Mouse (Mus musculus): ENCODE measurements around the gene Tmpo. TPM values are rescaled to one million over a fixed set of nuclear protein-coding genes. Genes with fewer than 3 reads are reported as not detected.

The Tmpo gene
- polyA plus RNA-seq, 1 experiment = 146 TPM

DNA sequence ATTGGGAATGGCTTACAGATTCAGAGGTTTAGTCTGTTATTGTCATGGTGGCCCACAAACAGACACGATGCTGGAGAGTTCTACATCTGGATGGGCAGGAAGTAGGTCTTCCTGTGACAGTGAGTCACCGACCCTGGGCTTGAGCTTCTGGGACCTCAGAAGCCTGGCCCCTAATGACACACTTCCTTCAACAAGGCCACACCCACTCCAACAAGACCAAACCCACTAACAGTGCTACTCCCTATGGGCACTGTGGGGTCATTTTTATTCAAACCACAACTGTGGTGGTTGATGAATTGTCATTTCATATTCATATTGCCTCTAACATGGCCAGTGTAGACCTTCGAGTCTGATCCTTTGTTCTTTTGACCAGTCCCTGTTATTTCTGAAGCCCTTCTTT is 42.8 kb downstream of the Tmpo start:
- Histone ChIP-seq H3K4me1 (replicated peaks; ENCODE audit: control insufficient read depth, insufficient read depth, low read length) (no peaks in the 10 kb centered on the region), H3K27me3 (ENCODE audit: control insufficient read depth, insufficient read depth, low read length) (no peaks in the 10 kb centered on the region), H3K27ac (ENCODE audit: control insufficient read depth, insufficient read depth, low read length) (no peak overlapping the region), H3K36me3 (ENCODE audit: control insufficient read depth, insufficient read depth, low read length) (no peaks in the 10 kb centered on the region), H3K4me3 (ENCODE audit: control insufficient read depth, insufficient read depth, low read length) (no peak overlapping the region)
- TF ChIP-seq CTCF (IDR thresholded peaks at IDR 0.05; ENCODE audit: borderline replicate concordance, control insufficient read depth, extremely low read depth, insufficient read depth, low read length, poor library complexity) (no peak), POLR2A (IDR thresholded peaks at IDR 0.05; ENCODE audit: control insufficient read depth, extremely low read depth, insufficient read depth, low read length, poor library complexity) (no peak)
- 35% methylated on average over 3 of the region's 3 CpGs for WGBS
- DNase-seq = no peak

DNA sequence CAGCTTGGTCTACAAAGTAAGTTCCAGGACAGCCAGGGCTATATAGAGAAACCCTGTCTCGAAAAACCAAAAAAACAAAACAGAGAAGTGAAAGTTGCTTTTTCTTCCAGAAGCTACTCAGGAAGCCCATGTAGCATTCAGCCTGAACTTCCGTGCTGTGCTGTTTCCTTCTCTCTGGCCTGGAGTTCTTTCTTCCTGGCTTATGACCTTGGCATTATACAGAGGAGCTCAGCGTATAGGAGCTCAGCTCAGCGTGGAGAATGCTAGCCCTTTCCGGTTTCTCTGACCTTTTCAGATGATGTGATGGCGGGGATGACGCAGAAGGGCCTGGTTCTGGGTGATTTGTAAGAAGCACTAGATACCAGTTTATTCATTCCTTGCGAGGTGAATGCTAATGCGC is 43.7 kb downstream of the Tmpo start:
- no peak overlapping the region for H3K4me3 ChIP-seq (ENCODE audit: control insufficient read depth, insufficient read depth, low read length)
- H3K27me3 ChIP-seq (ENCODE audit: control insufficient read depth, insufficient read depth, low read length) = no peaks in the 10 kb centered on the region
- TF ChIP-seq CTCF (IDR thresholded peaks at IDR 0.05; ENCODE audit: borderline replicate concordance, control insufficient read depth, extremely low read depth, insufficient read depth, low read length, poor library complexity) (no peak), POLR2A (IDR thresholded peaks at IDR 0.05; ENCODE audit: control insufficient read depth, extremely low read depth, insufficient read depth, low read length, poor library complexity) (no peak)
- H3K4me1 ChIP-seq (replicated peaks; ENCODE audit: control insufficient read depth, insufficient read depth, low read length) = no peaks in the 10 kb centered on the region
- no peak for DNase-seq
- no peak overlapping the region for H3K27ac ChIP-seq (ENCODE audit: control insufficient read depth, insufficient read depth, low read length)
- WGBS = 81% methylated on average over 9 of the region's 9 CpGs
- H3K36me3 ChIP-seq (ENCODE audit: control insufficient read depth, insufficient read depth, low read length) = no peaks in the 10 kb centered on the region

DNA sequence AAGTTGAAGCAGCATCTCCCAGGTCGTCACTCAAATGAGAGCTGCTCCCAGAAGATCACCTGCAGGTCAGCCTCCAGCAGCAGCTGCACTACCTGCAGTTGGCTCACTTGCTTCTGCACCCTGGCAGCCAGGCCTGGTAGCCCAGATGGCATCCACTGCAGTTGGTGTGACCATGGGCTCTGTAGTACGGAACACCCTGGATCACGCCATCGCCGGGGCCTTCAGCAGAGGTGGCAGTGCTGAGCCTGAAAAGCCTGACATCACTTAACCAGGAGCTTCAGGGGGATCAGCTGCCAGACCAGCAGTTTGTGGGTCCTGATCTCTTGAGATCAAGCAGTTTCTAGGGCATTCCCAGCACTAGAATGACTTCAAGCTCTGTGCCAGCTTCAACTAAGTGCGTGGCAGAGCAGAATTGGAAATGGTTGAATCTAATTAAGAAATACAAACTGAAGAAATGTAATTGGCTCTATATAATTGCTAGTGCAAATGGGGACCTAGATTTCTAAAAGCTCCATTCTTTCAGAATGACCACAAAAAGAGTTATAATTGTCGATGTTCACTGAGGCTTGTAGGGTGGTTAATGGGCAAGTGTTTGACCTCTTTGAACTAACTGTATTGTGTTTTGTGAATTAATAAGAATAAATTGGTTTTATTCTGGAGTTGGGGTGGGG is 45.7 kb downstream of the Tmpo start:
- Histone ChIP-seq H3K36me3 (ENCODE audit: control insufficient read depth, insufficient read depth, low read length) (no peaks in the 10 kb centered on the region), H3K4me1 (replicated peaks; ENCODE audit: control insufficient read depth, insufficient read depth, low read length) (no peaks in the 10 kb centered on the region), H3K27me3 (ENCODE audit: control insufficient read depth, insufficient read depth, low read length) (no peaks in the 10 kb centered on the region), H3K27ac (ENCODE audit: control insufficient read depth, insufficient read depth, low read length) (no peak overlapping the region), H3K4me3 (ENCODE audit: control insufficient read depth, insufficient read depth, low read length) (no peak overlapping the region)
- 97% methylated on average over 7 of the region's 7 CpGs for WGBS
- TF ChIP-seq POLR2A (IDR thresholded peaks at IDR 0.05; ENCODE audit: control insufficient read depth, extremely low read depth, insufficient read depth, low read length, poor library complexity) (no peak), CTCF (IDR thresholded peaks at IDR 0.05; ENCODE audit: borderline replicate concordance, control insufficient read depth, extremely low read depth, insufficient read depth, low read length, poor library complexity) (no peak)
- DNase-seq = no peak

- no peak for TF ChIP-seq CTCF (IDR thresholded peaks at IDR 0.05; ENCODE audit: borderline replicate concordance, control insufficient read depth, extremely low read depth, insufficient read depth, low read length, poor library complexity)
- TF ChIP-seq POLR2A (IDR thresholded peaks at IDR 0.05; ENCODE audit: control insufficient read depth, extremely low read depth, insufficient read depth, low read length, poor library complexity) = no peak
- DNase-seq = no peak
- WGBS = 97% methylated on average over 1 of the region's 1 CpGs
Observed at GRCm38 (mm10) chr10:91131565-91131964, 49.5 kb downstream of the Tmpo start.

GRCm38 (mm10) chr10:91130792-91131191 is 50.3 kb downstream of the Tmpo start:
- no peak overlapping the region for H3K27ac ChIP-seq (ENCODE audit: control insufficient read depth, insufficient read depth, low read length)
- no peak for DNase-seq

More at GRCm38 (mm10) chr10:91131565-91131964, 49.5 kb downstream of the Tmpo start:
- Histone ChIP-seq H3K27me3 (ENCODE audit: control insufficient read depth, insufficient read depth, low read length) (no peaks in the 10 kb centered on the region), H3K27ac (ENCODE audit: control insufficient read depth, insufficient read depth, low read length) (no peak overlapping the region), H3K4me3 (ENCODE audit: control insufficient read depth, insufficient read depth, low read length) (no peak overlapping the region), H3K36me3 (ENCODE audit: control insufficient read depth, insufficient read depth, low read length) (no peaks in the 10 kb centered on the region), H3K4me1 (replicated peaks; ENCODE audit: control insufficient read depth, insufficient read depth, low read length) (no peaks in the 10 kb centered on the region)

GRCm38 (mm10) chr10:91128551-91129160 is 52.5 kb downstream of the Tmpo start:
- no peak overlapping the region for H3K4me3 ChIP-seq (ENCODE audit: control insufficient read depth, insufficient read depth, low read length)
- no peaks in the 10 kb centered on the region for H3K27me3 ChIP-seq (ENCODE audit: control insufficient read depth, insufficient read depth, low read length)
- no peak for TF ChIP-seq POLR2A (IDR thresholded peaks at IDR 0.05; ENCODE audit: control insufficient read depth, extremely low read depth, insufficient read depth, low read length, poor library complexity)
- no peak for TF ChIP-seq CTCF (IDR thresholded peaks at IDR 0.05; ENCODE audit: borderline replicate concordance, control insufficient read depth, extremely low read depth, insufficient read depth, low read length, poor library complexity)
- H3K27ac ChIP-seq (ENCODE audit: control insufficient read depth, insufficient read depth, low read length) = no peak overlapping the region
- 92% methylated on average over 1 of the region's 1 CpGs for WGBS
- DNase-seq = no peak
- H3K4me1 ChIP-seq (replicated peaks; ENCODE audit: control insufficient read depth, insufficient read depth, low read length) = peaks cover 2% of the 10 kb centered on the region; the same call in 1 of the 2 replicates
- H3K36me3 ChIP-seq (ENCODE audit: control insufficient read depth, insufficient read depth, low read length) = no peaks in the 10 kb centered on the region

More at GRCm38 (mm10) chr10:91130792-91131191, 50.3 kb downstream of the Tmpo start:
- H3K4me3 ChIP-seq (ENCODE audit: control insufficient read depth, insufficient read depth, low read length) = no peak overlapping the region
- no peaks in the 10 kb centered on the region for H3K4me1 ChIP-seq (replicated peaks; ENCODE audit: control insufficient read depth, insufficient read depth, low read length)
- no peak for TF ChIP-seq CTCF (IDR thresholded peaks at IDR 0.05; ENCODE audit: borderline replicate concordance, control insufficient read depth, extremely low read depth, insufficient read depth, low read length, poor library complexity)
- no peak for TF ChIP-seq POLR2A (IDR thresholded peaks at IDR 0.05; ENCODE audit: control insufficient read depth, extremely low read depth, insufficient read depth, low read length, poor library complexity)
- no peaks in the 10 kb centered on the region for H3K36me3 ChIP-seq (ENCODE audit: control insufficient read depth, insufficient read depth, low read length)
- H3K27me3 ChIP-seq (ENCODE audit: control insufficient read depth, insufficient read depth, low read length) = no peaks in the 10 kb centered on the region
- 98% methylated on average over 3 of the region's 3 CpGs for WGBS
